Mouse (Mus musculus): ENCODE results near the gene Hist1h2bf. TPM values are rescaled to one million over a fixed set of nuclear protein-coding genes. Genes with fewer than 3 reads are reported as not detected.
"Not testable (repeated sequence)": the region's sequence is repeated elsewhere in the genome, so short reads cannot be mapped to it uniquely, and the experiment has no call there.

Gene Hist1h2bf
- total RNA-seq (2021) = 10 to 100 TPM; 47.0 to 49.6 TPM
- long read RNA-seq, experiment 1 = 0 reads
- long read RNA-seq, experiment 2 = 0 reads

DNA sequence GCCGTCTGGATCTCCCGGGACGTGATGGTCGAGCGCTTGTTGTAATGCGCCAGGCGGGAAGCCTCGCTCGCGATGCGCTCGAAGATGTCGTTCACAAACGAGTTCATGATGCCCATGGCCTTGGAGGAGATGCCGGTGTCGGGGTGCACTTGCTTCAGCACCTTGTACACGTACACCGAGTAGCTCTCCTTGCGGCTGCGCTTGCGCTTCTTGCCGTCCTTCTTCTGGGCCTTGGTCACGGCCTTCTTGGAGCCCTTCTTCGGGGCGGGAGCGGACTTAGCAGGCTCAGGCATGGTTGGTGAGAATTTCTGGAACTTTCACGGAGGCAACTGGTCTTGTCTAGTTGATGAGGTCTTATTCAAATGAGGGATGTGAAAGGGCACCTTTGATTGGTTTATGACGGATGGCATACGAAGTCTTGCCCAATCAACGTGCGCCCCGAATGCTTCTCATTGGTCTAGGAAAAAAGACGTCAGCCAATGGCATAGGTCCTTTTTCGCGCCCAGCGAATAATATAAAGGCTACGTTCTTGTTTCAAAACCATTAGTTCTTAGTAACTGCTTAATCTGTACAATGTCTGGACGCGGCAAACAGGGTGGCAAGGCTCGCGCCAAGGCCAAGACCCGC lies at the start of gene Hist1h2bf, which contains the start of gene Hist1h2ad:
Gene Hist1h2bf (minus strand): TSS at position 299 of the 627 bp plus-strand sequence.
Gene Hist1h2ad (plus strand): TSS at position 484 of the 627 bp plus-strand sequence.
- intact Hi-C loops (cut with DNase I; ENCODE audit: low total_unique reads) = not testable (repeated sequence)
- peak; percentile 86 for DNase-seq

DNA sequence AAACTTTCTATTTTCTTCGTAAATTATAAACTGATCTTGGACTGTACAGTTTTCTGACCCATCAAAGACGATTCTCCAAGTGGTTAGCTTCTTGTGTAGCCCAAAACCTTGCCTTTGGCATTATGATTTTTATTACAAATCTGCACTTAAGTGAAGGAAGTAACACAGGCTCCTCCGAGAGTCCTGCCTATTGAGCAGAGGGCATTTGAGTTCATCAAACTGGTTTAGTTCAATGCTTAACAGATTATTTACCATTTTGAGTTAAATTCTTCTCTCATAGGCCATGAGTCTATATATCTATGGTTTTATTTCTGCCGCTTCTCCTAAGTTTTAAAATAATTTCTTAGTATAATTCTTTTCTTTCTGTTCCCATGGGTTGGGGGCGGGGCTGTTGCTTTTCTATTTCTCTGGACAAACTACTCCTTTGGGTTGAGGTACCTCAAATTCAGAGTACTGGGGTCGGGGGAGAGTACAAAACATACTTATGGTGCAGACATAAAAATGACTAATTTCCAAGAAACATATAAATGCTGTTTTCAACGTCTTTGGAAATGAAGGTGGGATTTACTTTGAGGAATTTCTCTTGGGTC lies 49.0 kb upstream of the Hist1h2bf start:
- peak; percentile 9 for DNase-seq

DNA sequence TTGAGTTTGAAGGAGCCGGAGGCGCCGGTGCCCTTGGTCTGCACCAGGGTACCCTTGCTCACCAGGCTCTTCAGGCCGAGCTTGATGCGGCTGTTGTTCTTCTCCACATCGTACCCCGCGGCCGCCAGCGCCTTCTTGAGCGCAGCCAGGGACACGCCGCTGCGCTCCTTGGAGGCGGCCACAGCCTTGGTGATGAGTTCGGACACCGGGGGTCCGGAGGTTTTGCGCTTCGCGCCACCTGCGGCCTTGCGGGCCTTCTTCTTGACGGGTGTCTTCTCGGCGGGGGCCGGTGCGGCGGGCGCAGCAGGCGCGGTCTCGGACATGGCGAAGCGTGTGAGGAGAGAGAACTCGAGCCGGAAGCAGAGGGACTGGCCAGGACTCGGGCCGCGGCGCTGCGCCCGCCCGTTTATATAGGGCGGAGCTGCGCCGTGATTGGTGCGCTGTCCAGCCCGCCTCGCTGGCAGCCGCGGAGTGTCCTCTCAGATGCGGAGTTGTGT lies 48.2 kb upstream of the Hist1h2bf start, which contains the start of gene Hist1h1e:
Gene Hist1h1e (minus strand): TSS at position 384 of the 497 bp plus-strand sequence.
- DNase-seq = peak; percentile 91
- intact Hi-C loops (cut with DNase I; ENCODE audit: low total_unique reads) = loop anchor here (10.0 kb wide), 1 partner anchor 73 kb away; the partner anchor contains the start of genes Hist1h1t and Hist1h4c

More for the DNA sequence above, 49.0 kb upstream of the Hist1h2bf start:
- intact Hi-C loops (cut with DNase I; ENCODE audit: low total_unique reads) = loop anchor here (10.0 kb wide), 1 partner anchor 72 kb away; the partner anchor contains the start of genes Hist1h1t and Hist1h4c

GRCm38 (mm10) chr13:23621532-23622174 lies 47.7 kb upstream of the Hist1h2bf start:
- intact Hi-C loops (cut with DNase I; ENCODE audit: low total_unique reads) = loop anchor here (10.0 kb wide), 1 partner anchor 73 kb away; the partner anchor contains the start of genes Hist1h1t and Hist1h4c
- peak; percentile 66 for DNase-seq

GRCm38 (mm10) chr13:23620733-23621531 lies 46.9 kb upstream of the Hist1h2bf start, which contains the start of gene Hist1h2be:
Hist1h2be (minus strand) TSS chr13:23621124.
- peak; percentile 49 for DNase-seq
- intact Hi-C loops (cut with DNase I; ENCODE audit: low total_unique reads) = loop anchor here (10.0 kb wide), 1 partner anchor 74 kb away; the partner anchor contains the start of genes Hist1h1t and Hist1h4c

DNA sequence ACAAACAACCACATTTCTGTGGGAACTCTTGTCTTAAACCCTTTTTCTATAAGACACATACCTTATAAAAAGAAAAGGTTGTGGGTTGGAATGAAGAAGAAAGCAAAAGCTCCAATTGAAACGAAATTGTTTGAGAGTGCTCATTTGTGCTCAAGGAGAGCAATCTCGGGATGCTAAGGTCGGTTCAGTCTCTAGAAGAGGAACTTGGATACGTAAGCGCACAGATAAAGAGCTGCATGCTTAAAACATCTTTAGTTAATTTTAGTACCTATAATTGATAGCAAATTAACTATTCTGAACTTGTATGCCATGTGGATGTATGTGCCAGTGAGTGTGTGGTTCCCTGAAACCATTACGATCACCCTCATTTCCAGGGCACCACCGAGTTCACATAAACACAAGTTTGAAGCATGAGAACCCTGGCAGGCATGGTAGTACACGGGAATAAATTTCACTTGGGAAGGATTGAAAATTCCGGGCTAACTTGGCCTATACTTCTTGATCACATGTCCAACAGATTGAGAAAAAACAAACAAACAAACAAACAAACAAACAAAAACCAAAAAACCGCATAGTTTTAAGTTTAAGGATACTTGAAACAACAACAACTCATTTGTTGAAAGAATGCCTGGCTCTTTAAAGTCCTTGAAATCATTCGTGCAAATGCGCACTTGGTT lies 46.2 kb upstream of the Hist1h2bf start:
- no peak for DNase-seq
- intact Hi-C loops (cut with DNase I; ENCODE audit: low total_unique reads) = loop anchor here (10.0 kb wide), 1 partner anchor 75 kb away; the partner anchor contains the start of genes Hist1h1t and Hist1h4c

DNA sequence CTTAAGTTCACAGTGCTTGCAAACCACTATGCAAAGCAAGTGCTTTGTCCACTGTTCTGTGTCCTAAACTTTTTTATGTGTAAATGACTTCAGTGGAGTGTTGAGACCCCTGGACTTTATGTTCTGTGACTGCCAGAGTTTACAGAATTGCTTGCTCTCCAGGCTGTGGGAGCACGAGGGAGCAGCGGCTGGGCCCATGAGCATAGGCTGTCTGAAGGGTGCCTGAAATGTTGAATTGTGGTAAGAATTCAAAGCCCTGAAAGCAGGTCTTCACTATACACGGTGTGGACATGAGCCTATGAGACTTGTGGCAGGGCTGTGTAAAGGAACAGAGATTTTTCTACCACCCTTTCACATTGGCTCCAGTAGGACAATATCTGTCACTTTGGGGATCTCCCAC lies 37.6 kb upstream of the Hist1h2bf start:
- DNase-seq = no peak
- intact Hi-C loops (cut with DNase I; ENCODE audit: low total_unique reads) = no loop called here

DNA sequence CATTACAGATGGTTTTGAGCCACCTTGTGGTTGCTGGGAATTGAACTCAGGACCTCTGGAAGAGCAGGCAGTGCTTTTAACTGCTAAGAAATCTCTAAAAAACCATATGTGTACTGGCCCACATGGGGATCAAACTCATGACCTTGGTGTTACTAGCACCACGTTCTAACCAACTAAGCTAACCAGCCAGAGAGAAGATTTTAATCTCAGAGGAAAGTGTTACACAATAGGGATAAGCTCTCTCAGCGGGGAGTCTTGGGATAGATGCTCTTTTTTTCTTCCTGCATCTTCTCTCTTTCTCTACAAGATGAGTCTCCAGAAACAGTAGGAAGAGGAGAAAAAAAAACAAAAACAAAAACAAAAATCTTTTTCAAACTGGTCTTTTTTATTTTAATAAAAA lies 36.4 kb upstream of the Hist1h2bf start:
- intact Hi-C loops (cut with DNase I; ENCODE audit: low total_unique reads) = no loop called here
- DNase-seq = no peak

DNA sequence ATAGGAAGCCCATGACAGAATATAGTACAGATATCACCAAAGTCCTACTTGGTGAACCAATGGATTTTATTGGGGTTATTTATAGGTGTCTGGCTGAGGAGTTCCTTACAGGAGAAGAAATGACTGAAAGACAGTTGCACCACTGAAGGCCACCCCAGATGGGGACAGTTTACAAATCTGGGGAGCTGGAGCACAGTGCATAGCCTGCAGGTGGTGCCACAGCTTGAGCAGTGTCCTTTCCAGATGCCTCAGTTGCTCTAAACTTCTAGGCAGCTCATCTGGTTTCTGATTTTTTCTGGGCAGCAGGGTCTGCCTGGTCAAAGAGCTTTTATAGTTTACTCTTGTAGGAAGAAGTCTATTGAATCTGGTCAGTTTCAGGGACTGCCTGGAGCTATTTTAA lies 35.8 kb upstream of the Hist1h2bf start:
- intact Hi-C loops (cut with DNase I; ENCODE audit: low total_unique reads) = no loop called here
- no peak for DNase-seq

GRCm38 (mm10) chr13:23609209-23609608 lies 35.2 kb upstream of the Hist1h2bf start:
- DNase-seq = no peak
- intact Hi-C loops (cut with DNase I; ENCODE audit: low total_unique reads) = no loop called here

- DNase-seq = no peak
- intact Hi-C loops (cut with DNase I; ENCODE audit: low total_unique reads) = no loop called here
These were observed 31.1 kb upstream of the Hist1h2bf start for GRCm38 (mm10) chr13:23605052-23605451.

DNA sequence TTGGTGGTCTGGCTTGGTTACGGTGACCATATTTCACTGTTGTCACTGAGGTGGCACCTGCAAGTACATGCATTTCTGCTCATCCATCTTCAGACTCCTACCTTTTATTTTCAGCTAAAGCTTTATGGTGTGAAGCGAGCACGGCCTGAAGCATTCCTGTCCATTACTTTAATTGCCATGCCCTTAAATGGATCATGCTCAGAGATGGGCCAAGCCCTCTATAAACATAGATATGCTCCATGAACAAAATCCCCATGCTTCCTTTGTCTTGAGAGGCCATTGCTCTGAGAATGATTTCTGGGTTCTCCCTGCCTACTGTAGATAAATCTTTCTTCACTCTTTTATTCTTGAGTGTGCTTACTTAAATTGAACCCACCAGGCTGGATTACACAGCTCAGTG lies 30.5 kb upstream of the Hist1h2bf start:
- intact Hi-C loops (cut with DNase I; ENCODE audit: low total_unique reads) = no loop called here
- no peak for DNase-seq

- intact Hi-C loops (cut with DNase I; ENCODE audit: low total_unique reads) = no loop called here
- no peak for DNase-seq
These were observed 29.2 kb upstream of the Hist1h2bf start for GRCm38 (mm10) chr13:23603182-23603699.

GRCm38 (mm10) chr13:23597957-23598356 lies 24.0 kb upstream of the Hist1h2bf start:
- intact Hi-C loops (cut with DNase I; ENCODE audit: low total_unique reads) = loop anchor here (10.0 kb wide), 1 partner anchor 173 kb away; the partner anchor contains the start of gene Abt1
- DNase-seq = peak; percentile 68

DNA sequence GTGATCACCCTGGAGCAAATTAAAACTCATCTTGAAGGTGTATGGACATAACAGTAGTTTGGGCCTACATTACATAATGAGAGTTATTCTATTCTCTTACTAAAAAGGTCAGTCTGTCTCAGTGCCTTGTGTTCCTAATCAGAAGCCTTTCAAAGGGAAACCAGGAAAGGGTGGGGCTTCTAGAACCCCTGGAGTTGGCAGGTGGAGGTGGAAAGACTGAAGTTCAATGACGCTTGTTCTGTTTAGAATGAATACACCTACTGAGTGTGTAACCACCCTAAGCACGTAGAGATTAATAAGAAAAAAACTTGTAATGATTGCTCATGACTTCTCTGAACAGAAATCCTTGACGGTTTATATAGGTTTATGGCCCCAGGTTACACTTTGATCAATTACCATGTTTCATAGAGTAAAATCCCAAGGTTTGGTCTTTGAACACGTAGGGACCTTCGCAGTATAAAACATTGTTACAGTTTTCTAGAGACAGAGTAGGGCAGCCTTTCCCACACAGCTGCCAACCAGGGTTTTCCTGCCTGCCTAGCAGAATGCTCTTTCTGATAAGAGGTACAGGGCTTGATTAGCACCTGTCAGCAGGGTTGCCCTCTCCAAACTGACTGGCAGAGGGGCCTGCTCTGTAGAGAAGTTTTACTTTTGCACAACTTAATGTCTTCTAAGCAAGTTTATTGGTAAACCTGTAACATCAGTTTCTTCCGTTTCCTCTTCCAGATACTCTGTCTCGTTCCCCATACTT lies 21.8 kb upstream of the Hist1h2bf start:
- no peak for DNase-seq
- intact Hi-C loops (cut with DNase I; ENCODE audit: low total_unique reads) = loop anchor here (10.0 kb wide), 1 partner anchor 171 kb away; the partner anchor contains the start of gene Abt1

- intact Hi-C loops (cut with DNase I; ENCODE audit: low total_unique reads) = loop anchor here (10.0 kb wide), 1 partner anchor 170 kb away; the partner anchor contains the start of gene Abt1
- no peak for DNase-seq
These were observed 21.2 kb upstream of the Hist1h2bf start for GRCm38 (mm10) chr13:23595185-23595584.

DNA sequence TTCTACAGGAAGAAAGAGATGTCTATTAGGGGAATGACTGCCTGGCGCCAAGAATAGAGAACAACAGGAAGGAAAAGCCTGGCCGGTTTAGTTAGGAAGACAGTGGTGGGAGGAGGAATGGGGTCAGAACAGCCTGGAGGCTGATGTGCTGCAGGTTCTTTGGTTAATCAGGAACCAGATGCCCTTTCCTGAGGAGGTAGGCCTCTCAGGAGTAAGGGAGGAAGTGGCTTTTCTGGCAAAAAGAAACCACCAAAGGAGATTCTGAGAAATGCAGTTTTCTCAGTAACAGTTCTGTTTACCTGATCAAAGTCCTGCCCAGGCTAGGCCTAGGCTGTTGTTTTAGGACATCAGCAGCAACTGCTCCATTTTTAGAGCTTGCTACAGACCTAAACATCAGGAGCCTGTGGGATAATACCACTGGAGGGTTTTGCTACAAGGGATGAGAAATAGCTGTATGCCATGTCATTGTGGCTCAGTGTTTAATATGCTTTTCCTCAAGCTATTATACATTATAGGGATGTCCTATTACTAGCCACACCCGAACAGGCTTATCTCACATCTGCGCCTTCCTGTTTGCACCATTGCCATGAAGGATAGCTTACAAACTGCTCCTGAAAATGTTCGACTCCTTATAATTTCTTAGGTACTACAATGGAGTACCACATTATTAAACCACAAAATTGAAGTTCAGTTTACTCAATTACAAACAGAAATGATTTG lies 19.2 kb upstream of the Hist1h2bf start:
- no peak for DNase-seq
- intact Hi-C loops (cut with DNase I; ENCODE audit: low total_unique reads) = loop anchor here (10.0 kb wide), 1 partner anchor 168 kb away; the partner anchor contains the start of gene Abt1

Data from gastrocnemius, postnatal 14 days (tissue).